Mouse (Mus musculus) layer of hippocampus, adult 9-11 months (tissue): Measurements from ENCODE around the gene Ppm1g.
A peak's percentile ranks its signal among the peaks of the same experiment; 100 is the strongest.

Source experiments
- DNase-seq: peaks from one replicate; pipeline ENCODE4 v3.0.0; 2022

Gene Ppm1g

GRCm38 (mm10) chr5:31190201-31190600 lies 30.3 kb downstream of the Ppm1g start:
- no peak for DNase-seq

- DNase-seq = no peak
These were observed 32.2 kb downstream of the Ppm1g start for GRCm38 (mm10) chr5:31188223-31188840.

- DNase-seq = no peak
These were observed 36.8 kb downstream of the Ppm1g start for GRCm38 (mm10) chr5:31183678-31184077.

GRCm38 (mm10) chr5:31181183-31181770 lies 39.2 kb downstream of the Ppm1g start:
- DNase-seq = no peak

- DNase-seq = peak; percentile 98
These were observed 40.5 kb downstream of the Ppm1g start, which contains the start of the genes Gm29609 and Gtf3c2 for GRCm38 (mm10) chr5:31179766-31180630. Gene Gm29609, minus strand, starts transcription at chr5:31179911. Gene Gtf3c2, minus strand, starts transcription at chr5:31180144.

GRCm38 (mm10) chr5:31179301-31179765 lies 41.2 kb downstream of the Ppm1g start:
- DNase-seq = no peak

- no peak for DNase-seq
These were observed 51.9 kb downstream of the Ppm1g start for GRCm38 (mm10) chr5:31168630-31169029.

- no peak for DNase-seq
These were observed 55.6 kb downstream of the Ppm1g start for GRCm38 (mm10) chr5:31164878-31165277.

- DNase-seq = no peak
These were observed 58.0 kb downstream of the Ppm1g start for GRCm38 (mm10) chr5:31162462-31162861.

GRCm38 (mm10) chr5:31154152-31154553 lies 66.3 kb downstream of the Ppm1g start, which contains the start of gene Mpv17:
Gene Mpv17, minus strand, starts transcription at chr5:31154251.
- peak; percentile 87 for DNase-seq

GRCm38 (mm10) chr5:31153516-31154151 lies 66.9 kb downstream of the Ppm1g start:
- no peak for DNase-seq
